Mouse (Mus musculus) kidney, adult 2 months (tissue): ENCODE results near the gene Scp2. TPM values are rescaled to one million over a fixed set of nuclear protein-coding genes. Genes with fewer than 3 reads are reported as not detected.

Source experiments
- DNase-seq: peaks from one replicate; pipeline ENCODE4 v3.0.0; 2021
- H3K27ac ChIP-seq: fragments of 200-500 bp; 2 replicates; pipeline ENCODE4 v1.5.1; 2012; ENCODE audit warnings: low read depth, low read length, control low read depth, inconsistent platforms; ENCODE audit not compliant: insufficient read depth
- H3K27me3 ChIP-seq: fragments of 200-500 bp; replicated peaks from 2 replicates; pipeline ENCODE4 v1.6.1; 2012; ENCODE audit warnings: mild to moderate bottlenecking, moderate library complexity, low read length, inconsistent platforms; ENCODE audit not compliant: control insufficient read depth, insufficient read depth
- H3K36me3 ChIP-seq: fragments of 200-500 bp; 2 replicates; pipeline ENCODE4 v1.6.1; 2012; ENCODE audit warnings: mild to moderate bottlenecking, moderate library complexity, low read length, inconsistent platforms; ENCODE audit not compliant: control insufficient read depth, insufficient read depth
- H3K4me1 ChIP-seq: fragments of 200-500 bp; 2 replicates; pipeline ENCODE4 v1.6.1; 2011; ENCODE audit warnings: low read length; ENCODE audit not compliant: control insufficient read depth, insufficient read depth
- H3K4me3 ChIP-seq: fragments of 200-500 bp; 2 replicates; pipeline ENCODE4 v1.5.1; 2011; ENCODE audit warnings: mild to moderate bottlenecking, low read depth, low read length, control low read depth; ENCODE audit not compliant: insufficient read depth
- CTCF ChIP-seq: fragments of 200-500 bp; conservative IDR thresholded peaks from 2 replicates; pipeline ENCODE4 v1.5.1; 2011; ENCODE audit warnings: low read depth, mild to moderate bottlenecking, control low read depth, low read length, moderate library complexity, mixed read lengths; ENCODE audit not compliant: insufficient read depth, insufficient read length
- POLR2A ChIP-seq: fragments of 200-500 bp; IDR thresholded peaks from one replicate; pipeline ENCODE4 v1.6.1; 2011; ENCODE audit warnings: low read depth, low read length, control low read depth
- WGBS: fragments of 180-500 bp; shearing (Covaris S2); methylation state at CpG from one replicate; pipeline ENCODE4 v1.1.7; 2018; 5-methylcytosine and 5-hydroxymethylcytosine counted together
- polyA plus RNA-seq: library from polyadenylated mRNA; depleted of rRNA; stranded (reverse); fragments of >200 nt; gene quantifications from 2 replicates; pipeline ENCODE4 v1.2.3, GENCODE M21; 2012

Gene Scp2
- polyA plus RNA-seq, 1 experiment = 670 TPM

GRCm38 (mm10) chr4:108060774-108061173 lies 84.0 kb downstream of the Scp2 start:
- Histone ChIP-seq H3K27me3 (no peaks in the 10 kb centered on the region), H3K36me3 (peaks cover 17% of the 10 kb centered on the region), H3K4me1 (peaks cover 13% of the 10 kb centered on the region; the same call in 1 of the 2 replicates), H3K27ac (no peak overlapping the region), H3K4me3 (no peak overlapping the region)
- TF ChIP-seq CTCF (no peak), POLR2A (no peak)
- WGBS = 72% methylated on average over 4 of the region's 4 CpGs
- no peak for DNase-seq

GRCm38 (mm10) chr4:108059601-108060379 lies 85.0 kb downstream of the Scp2 start:
- Histone ChIP-seq H3K27me3 (no peaks in the 10 kb centered on the region), H3K4me1 (peaks cover 8% of the 10 kb centered on the region; the same call in 1 of the 2 replicates), H3K36me3 (peaks cover 17% of the 10 kb centered on the region), H3K4me3 (no peak overlapping the region), H3K27ac (no peak overlapping the region)
- 78% methylated on average over 19 of the region's 19 CpGs for WGBS
- no peak for DNase-seq
- TF ChIP-seq POLR2A (no peak), CTCF (no peak)

- no peak overlapping the region for H3K27ac ChIP-seq
- WGBS = 63% methylated on average over 10 of the region's 10 CpGs
- H3K36me3 ChIP-seq = peaks cover 14% of the 10 kb centered on the region
- H3K4me3 ChIP-seq = no peak overlapping the region
- no peak for TF ChIP-seq CTCF
- no peaks in the 10 kb centered on the region for H3K27me3 ChIP-seq
- no peak for DNase-seq
- H3K4me1 ChIP-seq = no peaks in the 10 kb centered on the region
These were observed 86.6 kb downstream of the Scp2 start for GRCm38 (mm10) chr4:108058166-108058565.

GRCm38 (mm10) chr4:108057247-108057646 lies 87.6 kb downstream of the Scp2 start:
- no peaks in the 10 kb centered on the region for H3K4me1 ChIP-seq
- TF ChIP-seq POLR2A = no peak
- TF ChIP-seq CTCF = no peak
- 94% methylated on average over 2 of the region's 2 CpGs for WGBS
- H3K27me3 ChIP-seq = no peaks in the 10 kb centered on the region
- no peak overlapping the region for H3K27ac ChIP-seq
- H3K36me3 ChIP-seq = peaks cover 15% of the 10 kb centered on the region
- DNase-seq = no peak
- no peak overlapping the region for H3K4me3 ChIP-seq

- Histone ChIP-seq H3K36me3 (peaks cover 10% of the 10 kb centered on the region), H3K4me1 (no peaks in the 10 kb centered on the region), H3K27ac (0 out of 2 replicates have a peak overlapping the region, but pooled peaks have one; percentile 20), H3K4me3 (no peak overlapping the region), H3K27me3 (no peaks in the 10 kb centered on the region)
- TF ChIP-seq CTCF (no peak), POLR2A (no peak)
- DNase-seq = no peak
- 78% methylated on average over 10 of the region's 10 CpGs for WGBS
These were observed 88.9 kb downstream of the Scp2 start for GRCm38 (mm10) chr4:108055873-108056272.

GRCm38 (mm10) chr4:108052673-108053072 lies 92.1 kb downstream of the Scp2 start:
- Histone ChIP-seq H3K4me3 (no peak overlapping the region), H3K4me1 (no peaks in the 10 kb centered on the region), H3K36me3 (peaks cover 4% of the 10 kb centered on the region; the same call in 1 of the 2 replicates), H3K27me3 (no peaks in the 10 kb centered on the region), H3K27ac (peak overlapping the region; percentile 39)
- WGBS = 77% methylated on average over 8 of the region's 8 CpGs
- TF ChIP-seq POLR2A = no peak
- no peak for TF ChIP-seq CTCF
- DNase-seq = no peak

- no peaks in the 10 kb centered on the region for H3K27me3 ChIP-seq
- peak; percentile 59 for DNase-seq
- no peak for TF ChIP-seq POLR2A
- TF ChIP-seq CTCF = no peak
- no peaks in the 10 kb centered on the region for H3K4me1 ChIP-seq
- 57% methylated on average over 10 of the region's 10 CpGs for WGBS
- H3K36me3 ChIP-seq = peaks cover 7% of the 10 kb centered on the region; the same call in 1 of the 2 replicates
- H3K4me3 ChIP-seq = no peak overlapping the region
- peak overlapping the region; percentile 5; the same call in 1 of the 2 replicates for H3K27ac ChIP-seq
These were observed 93.0 kb downstream of the Scp2 start for GRCm38 (mm10) chr4:108051687-108052274.
